Mouse (Mus musculus) embryonic facial prominence, embryonic 15.5 days (tissue): ENCODE measurements around the gene Ell2. TPM values are rescaled to one million over a fixed set of nuclear protein-coding genes. Genes with fewer than 3 reads are reported as not detected.

Source experiments
- ATAC-seq: fragments of 200-750 bp; cut with Nextera tagmentation; 2 replicates; pipeline ENCODE4 v1.8.0; 2017; ENCODE audit warnings: low read depth, moderate TSS enrichment; ENCODE audit not compliant: insufficient number of reproducible peaks, low FRiP score, low TSS enrichment
- H3K27ac ChIP-seq: fragments of 300-500 bp; sonication (generic); replicated peaks from 2 replicates; pipeline ENCODE4 v1.5.1; 2015; ENCODE audit warnings: mild to moderate bottlenecking, inconsistent platforms
- H3K27me3 ChIP-seq: fragments of 300-500 bp; sonication (generic); 2 replicates; pipeline ENCODE4 v1.6.1; 2015; ENCODE audit warnings: inconsistent platforms
- H3K36me3 ChIP-seq: fragments of 300-500 bp; sonication (generic); 2 replicates; pipeline ENCODE4 v1.6.1; 2015; ENCODE audit warnings: mild to moderate bottlenecking, inconsistent platforms
- H3K4me1 ChIP-seq: fragments of 300-500 bp; sonication (generic); 2 replicates; pipeline ENCODE4 v1.6.1; 2015; ENCODE audit warnings: inconsistent platforms
- H3K4me2 ChIP-seq: fragments of 300-500 bp; sonication (generic); replicated peaks from 2 replicates; pipeline ENCODE4 v1.6.1; 2015; ENCODE audit warnings: mild to moderate bottlenecking, inconsistent platforms
- H3K4me3 ChIP-seq: fragments of 300-500 bp; sonication (generic); replicated peaks from 2 replicates; pipeline ENCODE4 v1.5.1; 2015; ENCODE audit warnings: mild to moderate bottlenecking, inconsistent platforms
- H3K9ac ChIP-seq: fragments of 300-500 bp; sonication (generic); 2 replicates; pipeline ENCODE4 v1.6.1; 2015; ENCODE audit warnings: inconsistent platforms
- H3K9me3 ChIP-seq: fragments of 300-500 bp; sonication (generic); replicated peaks from 2 replicates; pipeline ENCODE4 v1.6.1; 2016; ENCODE audit warnings: inconsistent platforms
- WGBS: fragments of 180-500 bp; shearing (Covaris S2); methylation state at CpG from one replicate; pipeline ENCODE4 v1.1.7; 2015; 5-methylcytosine and 5-hydroxymethylcytosine counted together
- polyA plus RNA-seq: library from polyadenylated mRNA; unstranded; fragments of >200 nt; fragmentation: Nextera tagmentation; extraction: Ambion mirVana; gene quantifications from 2 replicates; pipeline ENCODE4 v1.2.1, GENCODE M21; 2015

Ell2 gene
- polyA plus RNA-seq, 1 experiment from 2014 or later: 15.3 TPM

- H3K4me2 ChIP-seq: no peak overlapping the region
- no peak for ATAC-seq
- 85% methylated on average over 4 of the region's 4 CpGs for WGBS
- no peaks in the 10 kb centered on the region for H3K36me3 ChIP-seq
- no peaks in the 10 kb centered on the region for H3K4me1 ChIP-seq
- no peak overlapping the region for H3K27ac ChIP-seq
- H3K4me3 ChIP-seq: no peak overlapping the region
- H3K27me3 ChIP-seq: no peaks in the 10 kb centered on the region
- no peaks in the 10 kb centered on the region for H3K9me3 ChIP-seq
- H3K9ac ChIP-seq: no peak overlapping the region
Observed at GRCm38 (mm10) chr13:75788178-75788577, 81.6 kb downstream of the Ell2 start.

- H3K4me3 ChIP-seq: no peak overlapping the region
- 80% methylated on average over 2 of the region's 2 CpGs for WGBS
- H3K9me3 ChIP-seq: no peaks in the 10 kb centered on the region
- H3K9ac ChIP-seq: no peak overlapping the region
- H3K36me3 ChIP-seq: no peaks in the 10 kb centered on the region
- ATAC-seq: no peak
- no peaks in the 10 kb centered on the region for H3K27me3 ChIP-seq
- H3K4me2 ChIP-seq: no peak overlapping the region
- no peak overlapping the region for H3K27ac ChIP-seq
- H3K4me1 ChIP-seq: no peaks in the 10 kb centered on the region
Observed at GRCm38 (mm10) chr13:75789061-75789834, 82.7 kb downstream of the Ell2 start.

- H3K27me3 ChIP-seq: no peaks in the 10 kb centered on the region
- no peak for ATAC-seq
- 76% methylated on average over 1 of the region's 1 CpGs for whole genome bisulfite sequencing
Observed at GRCm38 (mm10) chr13:75790550-75791205, 84.1 kb downstream of the Ell2 start.

GRCm38 (mm10) chr13:75793863-75794629 is 87.5 kb downstream of the Ell2 start:
- no peak for ATAC-seq
- no peak overlapping the region for H3K27ac ChIP-seq
- H3K4me1 ChIP-seq: no peaks in the 10 kb centered on the region
- no peaks in the 10 kb centered on the region for H3K9me3 ChIP-seq
- H3K4me2 ChIP-seq: no peak overlapping the region
- H3K9ac ChIP-seq: no peak overlapping the region
- WGBS: 78% methylated on average over 6 of the region's 6 CpGs
- no peaks in the 10 kb centered on the region for H3K27me3 ChIP-seq
- no peaks in the 10 kb centered on the region for H3K36me3 ChIP-seq
- no peak overlapping the region for H3K4me3 ChIP-seq

More at GRCm38 (mm10) chr13:75790550-75791205, 84.1 kb downstream of the Ell2 start:
- Histone ChIP-seq H3K27ac (no peak overlapping the region), H3K4me3 (no peak overlapping the region), H3K9me3 (no peaks in the 10 kb centered on the region), H3K4me1 (no peaks in the 10 kb centered on the region), H3K36me3 (no peaks in the 10 kb centered on the region), H3K4me2 (no peak overlapping the region), H3K9ac (no peak overlapping the region)

- Histone ChIP-seq H3K4me1 (no peaks in the 10 kb centered on the region), H3K9me3 (no peaks in the 10 kb centered on the region), H3K36me3 (no peaks in the 10 kb centered on the region), H3K27me3 (no peaks in the 10 kb centered on the region), H3K9ac (no peak overlapping the region), H3K4me3 (peak overlapping the region; percentile 30), H3K27ac (no peak overlapping the region), H3K4me2 (peak overlapping the region; percentile 45)
- 26% methylated on average over 18 of the region's 18 CpGs for WGBS
- ATAC-seq: peak; percentile 92
Observed at GRCm38 (mm10) chr13:75797369-75798141, 91.0 kb downstream of the Ell2 start.

- Histone ChIP-seq H3K27ac (no peak overlapping the region), H3K9me3 (no peaks in the 10 kb centered on the region), H3K27me3 (no peaks in the 10 kb centered on the region), H3K36me3 (no peaks in the 10 kb centered on the region), H3K4me3 (no peak overlapping the region), H3K4me2 (no peak overlapping the region), H3K9ac (no peak overlapping the region), H3K4me1 (no peaks in the 10 kb centered on the region)
- 58% methylated on average over 7 of the region's 7 CpGs for WGBS
- no peak for ATAC-seq
Observed at GRCm38 (mm10) chr13:75798413-75799302, 92.1 kb downstream of the Ell2 start.

GRCm38 (mm10) chr13:75799421-75799820 is 92.9 kb downstream of the Ell2 start:
- no peaks in the 10 kb centered on the region for H3K4me1 ChIP-seq
- H3K36me3 ChIP-seq: no peaks in the 10 kb centered on the region
- H3K27me3 ChIP-seq: no peaks in the 10 kb centered on the region
- no peak overlapping the region for H3K4me2 ChIP-seq
- no peak overlapping the region for H3K4me3 ChIP-seq
- no peaks in the 10 kb centered on the region for H3K9me3 ChIP-seq
- H3K9ac ChIP-seq: no peak overlapping the region
- ATAC-seq: no peak
- H3K27ac ChIP-seq: no peak overlapping the region
- 83% methylated on average over 3 of the region's 3 CpGs for WGBS

GRCm38 (mm10) chr13:75807969-75808368 is 101.4 kb downstream of the Ell2 start:
- Histone ChIP-seq H3K4me1 (no peaks in the 10 kb centered on the region), H3K36me3 (no peaks in the 10 kb centered on the region), H3K4me3 (no peak overlapping the region), H3K9me3 (no peaks in the 10 kb centered on the region), H3K27me3 (no peaks in the 10 kb centered on the region), H3K4me2 (no peak overlapping the region), H3K9ac (no peak overlapping the region), H3K27ac (no peak overlapping the region)
- 73% methylated on average over 1 of the region's 1 CpGs for WGBS
- ATAC-seq: no peak

- no peak overlapping the region for H3K9ac ChIP-seq
- 39% methylated on average over 1 of the region's 1 CpGs for WGBS
- no peaks in the 10 kb centered on the region for H3K9me3 ChIP-seq
- H3K27ac ChIP-seq: no peak overlapping the region
- no peaks in the 10 kb centered on the region for H3K27me3 ChIP-seq
- no peaks in the 10 kb centered on the region for H3K4me1 ChIP-seq
- H3K36me3 ChIP-seq: no peaks in the 10 kb centered on the region
- no peak overlapping the region for H3K4me2 ChIP-seq
- ATAC-seq: no peak
- no peak overlapping the region for H3K4me3 ChIP-seq
Observed at GRCm38 (mm10) chr13:75809957-75810356, 103.4 kb downstream of the Ell2 start.

- Histone ChIP-seq H3K9ac (no peak overlapping the region), H3K4me2 (no peak overlapping the region), H3K27me3 (no peaks in the 10 kb centered on the region), H3K9me3 (no peaks in the 10 kb centered on the region), H3K4me3 (no peak overlapping the region), H3K4me1 (no peaks in the 10 kb centered on the region), H3K36me3 (no peaks in the 10 kb centered on the region), H3K27ac (no peak overlapping the region)
- WGBS: 92% methylated on average over 2 of the region's 2 CpGs
- ATAC-seq: no peak
Observed at GRCm38 (mm10) chr13:75817183-75817582, 110.6 kb downstream of the Ell2 start.
